ENCODE assay signal across 8 mouse cellular contexts in genomic region chr17:70847086-70847485, GRCm38 (mm10). TPM values are rescaled to one million over a fixed set of nuclear protein-coding genes. Genes with fewer than 3 reads are reported as not detected.
DNase-seq lines count a peak whose midpoint lies in the region; ATAC-seq and TF ChIP-seq lines count a peak whose summit lies in the region.

No protein-coding gene starts in this region.

- H3K27ac ChIP-seq in gastrocnemius, adult 2 months, result peak overlapping the region; percentile 90; the same call in 1 of the 2 replicates

- peak; percentile 72 for TF ChIP-seq CTCF in gastrocnemius, adult 2 months (IDR thresholded peaks at IDR 0.05)

- peak; percentile 25; the same call in 1 of the 2 replicates for ATAC-seq in megakaryocyte-erythroid progenitor cell, adult 5-6 weeks (replicated peaks; ENCODE audit: low FRiP score, low TSS enrichment, poor library complexity, severe bottlenecking)
- no peak for ATAC-seq in erythroid progenitor cell, adult 5-6 weeks (replicated peaks; ENCODE audit: low FRiP score, poor library complexity, severe bottlenecking)

- DNase-seq in gastrocnemius, adult 2 months, result peak; percentile 52
- no peak for DNase-seq in gastrocnemius, postnatal 25 days
- peak; percentile 59 for DNase-seq in c-Kit-positive CD71-positive TER-119-negative erythroid progenitor cells, embryonic 14.5 days (ENCODE audit: low read depth)
- DNase-seq in heart, postnatal 14 days, result peak; percentile 26 to 67
- peak; percentile 77 to 79 for DNase-seq in kidney, postnatal 36 days
- peak; percentile 88 for DNase-seq in thymus, postnatal 0 days (ENCODE audit: low spot score)

- peak overlapping the region; percentile 94 for H3K4me3 ChIP-seq in gastrocnemius, adult 2 months

- intact Hi-C loops in gastrocnemius, adult 2 months (cut with DNase I), result loop anchor here (5.0 kb wide), 3 partner anchors 65 to 350 kb away; no protein-coding TSS in a partner anchor
- intact Hi-C loops in heart, postnatal 14 days (cut with DNase I), result loop anchor here (5.0 kb wide), 1 partner anchor 335 kb away; the partner anchor contains the start of gene Lpin2

RNA-seq across cellular contexts. Expression of gene Tgif1, which starts 6.3 kb away (rescaled TPM):
- total RNA-seq in gastrocnemius, adult 2 months (2021), result 1 to 10 TPM; 3.1 to 8.5 TPM
- total RNA-seq in gastrocnemius, postnatal 25 days (2021), result 1 to 10 TPM; 3.8 to 4.4 TPM
- total RNA-seq in heart, postnatal 14 days (2021), result 10 to 100 TPM in 1 of 2 experiments, 1 to 10 TPM in 1; 8.5 to 10.1 TPM
- total RNA-seq in megakaryocyte-erythroid progenitor cell, adult 5-6 weeks (2014; fragmentation: Nextera tagmentation), result 43.6 and 50.7 TPM in 2 replicates
- 25.0 and 30.1 TPM in 2 replicates for total RNA-seq in megakaryocyte-erythroid progenitor cell, adult 5-6 weeks (2017)
- 36.4 and 37.8 TPM in 2 replicates for polyA plus RNA-seq in thymus, postnatal 0 days (2015; fragmentation: Nextera tagmentation; extraction: Ambion mirVana)
- 17.6 and 34.6 TPM in 2 replicates for total RNA-seq in erythroid progenitor cell, adult 5-6 weeks (2015; ENCODE audit: low replicate concordance)
- 1.8 and 4.2 TPM in 2 replicates for total RNA-seq in erythroid progenitor cell, adult 5-6 weeks (2017; ENCODE audit: low replicate concordance)
